Mouse (Mus musculus): Measurements from ENCODE around the gene Lsm2. TPM values are rescaled to one million over a fixed set of nuclear protein-coding genes. Genes with fewer than 3 reads are reported as not detected.
A peak's percentile ranks its signal among the peaks of the same experiment; 100 is the strongest.

The Lsm2 gene
- 70.2 and 88.2 TPM in 2 replicates for polyA plus RNA-seq (2012; rRNA removed)

DNA sequence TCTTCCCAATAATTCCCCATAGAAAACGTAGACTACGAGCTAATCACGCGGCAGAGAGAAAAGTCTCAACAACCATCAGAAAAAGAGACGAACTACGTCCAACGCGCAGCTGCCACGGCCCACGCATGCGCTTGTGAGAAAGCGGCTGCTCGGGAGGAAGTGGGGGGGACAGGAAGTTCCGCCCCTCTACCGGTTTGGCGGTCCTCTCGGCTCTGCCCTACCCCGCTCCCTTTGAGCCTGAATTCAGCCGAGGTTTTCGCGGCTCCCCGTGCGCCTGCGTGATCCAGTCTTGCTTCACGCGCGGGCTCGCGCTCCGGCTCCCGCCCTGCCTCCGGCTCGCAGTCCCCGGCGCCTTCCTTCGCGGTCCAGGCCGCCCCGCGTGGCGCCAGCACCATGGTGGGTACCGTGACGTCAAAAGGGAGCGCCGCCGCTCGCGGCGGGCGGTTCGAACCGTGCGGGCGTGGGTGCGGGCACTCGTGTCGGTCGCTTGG, at the start of gene Lsm2:
TSS of gene Lsm2 (plus strand) at position 173 of the 491 bp plus-strand sequence.
- peak within 1 kb of the TSS; percentile 81 for H3K4me3 ChIP-seq (ENCODE audit: insufficient read depth, low read depth, low read length)
- WGBS, result under 1% methylated on average over 58 of the region's 58 CpGs
- H3K27ac ChIP-seq (ENCODE audit: insufficient read depth, low read depth, low read length), result peak within 1 kb of the TSS; percentile 93
- H3K4me1 ChIP-seq (ENCODE audit: control insufficient read depth, insufficient read depth, low read length), result peaks cover 15% of the 10 kb centered on the region; the same call in 1 of the 2 replicates
- H3K27me3 ChIP-seq (replicated peaks; ENCODE audit: control insufficient read depth, insufficient read depth, low read length), result no peaks in the 10 kb centered on the region
- TF ChIP-seq POLR2A (IDR thresholded peaks at IDR 0.05; ENCODE audit: low read depth, low read length) (peak; percentile 86), CTCF (conservative IDR thresholded peaks at IDR 0.05; ENCODE audit: insufficient read depth, insufficient read length, low read depth, low read length) (no peak)
- H3K36me3 ChIP-seq (ENCODE audit: control insufficient read depth, insufficient read depth, low read length), result no peaks in the 10 kb centered on the region
- DNase-seq, result peak; percentile 96

DNA sequence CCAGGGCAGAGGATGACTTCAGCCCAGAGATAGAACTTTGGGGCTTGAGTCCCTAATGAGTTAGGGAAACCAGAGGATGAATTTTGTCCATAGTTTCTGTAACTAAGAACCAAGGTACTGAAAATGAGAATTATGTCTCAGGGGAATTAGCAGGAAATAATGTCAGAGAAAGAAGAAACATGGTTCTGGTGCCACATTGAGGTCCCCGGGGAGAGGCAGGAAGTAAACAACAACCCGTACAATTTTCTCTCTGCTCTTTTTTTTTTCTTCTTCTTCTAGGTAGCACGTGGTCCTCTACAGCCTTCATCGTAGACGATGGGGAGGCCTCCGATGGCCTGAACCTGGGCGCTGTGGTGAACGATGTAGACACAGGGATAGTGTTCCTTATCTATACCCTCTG, 49.4 kb upstream of the Lsm2 start:
- no peak for TF ChIP-seq CTCF (conservative IDR thresholded peaks at IDR 0.05; ENCODE audit: insufficient read depth, insufficient read length, low read depth, low read length)
- TF ChIP-seq POLR2A (IDR thresholded peaks at IDR 0.05; ENCODE audit: low read depth, low read length), result no peak
- Histone ChIP-seq H3K4me3 (ENCODE audit: insufficient read depth, low read depth, low read length) (peak overlapping the region; percentile 67), H3K27me3 (replicated peaks; ENCODE audit: control insufficient read depth, insufficient read depth, low read length) (no peaks in the 10 kb centered on the region), H3K27ac (ENCODE audit: insufficient read depth, low read depth, low read length) (peak overlapping the region; percentile 78), H3K4me1 (ENCODE audit: control insufficient read depth, insufficient read depth, low read length) (no peaks in the 10 kb centered on the region; the same call in 1 of the 2 replicates), H3K36me3 (ENCODE audit: control insufficient read depth, insufficient read depth, low read length) (peaks cover 6% of the 10 kb centered on the region; the same call in 1 of the 2 replicates)
- WGBS, result 53% methylated on average over 8 of the region's 8 CpGs
- DNase-seq, result no peak

GRCm38 (mm10) chr17:34934031-34934430, 47.6 kb upstream of the Lsm2 start:
- 39% methylated on average over 24 of the region's 24 CpGs for WGBS
- Histone ChIP-seq H3K4me3 (ENCODE audit: insufficient read depth, low read depth, low read length) (peak overlapping the region; percentile 45), H3K27me3 (replicated peaks; ENCODE audit: control insufficient read depth, insufficient read depth, low read length) (no peaks in the 10 kb centered on the region), H3K4me1 (ENCODE audit: control insufficient read depth, insufficient read depth, low read length) (peaks cover 5% of the 10 kb centered on the region; the same call in 1 of the 2 replicates), H3K27ac (ENCODE audit: insufficient read depth, low read depth, low read length) (peak overlapping the region; percentile 53), H3K36me3 (ENCODE audit: control insufficient read depth, insufficient read depth, low read length) (peaks cover 6% of the 10 kb centered on the region; the same call in 1 of the 2 replicates)
- no peak for TF ChIP-seq CTCF (conservative IDR thresholded peaks at IDR 0.05; ENCODE audit: insufficient read depth, insufficient read length, low read depth, low read length)
- no peak for TF ChIP-seq POLR2A (IDR thresholded peaks at IDR 0.05; ENCODE audit: low read depth, low read length)
- DNase-seq, result peak; percentile 83

- Histone ChIP-seq H3K4me3 (ENCODE audit: insufficient read depth, low read depth, low read length) (peak overlapping the region; percentile 45), H3K4me1 (ENCODE audit: control insufficient read depth, insufficient read depth, low read length) (peaks cover 5% of the 10 kb centered on the region; the same call in 1 of the 2 replicates), H3K36me3 (ENCODE audit: control insufficient read depth, insufficient read depth, low read length) (peaks cover 6% of the 10 kb centered on the region; the same call in 1 of the 2 replicates), H3K27ac (ENCODE audit: insufficient read depth, low read depth, low read length) (peak overlapping the region; percentile 53), H3K27me3 (replicated peaks; ENCODE audit: control insufficient read depth, insufficient read depth, low read length) (no peaks in the 10 kb centered on the region)
- TF ChIP-seq CTCF (conservative IDR thresholded peaks at IDR 0.05; ENCODE audit: insufficient read depth, insufficient read length, low read depth, low read length), result no peak
- no peak for TF ChIP-seq POLR2A (IDR thresholded peaks at IDR 0.05; ENCODE audit: low read depth, low read length)
- 24% methylated on average over 8 of the region's 8 CpGs for WGBS
- peak; percentile 58 for DNase-seq
Measured at GRCm38 (mm10) chr17:34934830-34935229, 46.8 kb upstream of the Lsm2 start.

- Histone ChIP-seq H3K36me3 (ENCODE audit: control insufficient read depth, insufficient read depth, low read length) (peaks cover 5% of the 10 kb centered on the region; the same call in 1 of the 2 replicates), H3K4me1 (ENCODE audit: control insufficient read depth, insufficient read depth, low read length) (peaks cover 11% of the 10 kb centered on the region; the same call in 1 of the 2 replicates), H3K27ac (ENCODE audit: insufficient read depth, low read depth, low read length) (peak overlapping the region; percentile 70), H3K4me3 (ENCODE audit: insufficient read depth, low read depth, low read length) (no peak overlapping the region), H3K27me3 (replicated peaks; ENCODE audit: control insufficient read depth, insufficient read depth, low read length) (no peaks in the 10 kb centered on the region)
- no peak for TF ChIP-seq CTCF (conservative IDR thresholded peaks at IDR 0.05; ENCODE audit: insufficient read depth, insufficient read length, low read depth, low read length)
- TF ChIP-seq POLR2A (IDR thresholded peaks at IDR 0.05; ENCODE audit: low read depth, low read length), result no peak
- 50% methylated on average over 6 of the region's 6 CpGs for WGBS
- peak; percentile 91 for DNase-seq
Measured at GRCm38 (mm10) chr17:34937960-34938505, 43.6 kb upstream of the Lsm2 start.

- WGBS, result 11% methylated on average over 15 of the region's 15 CpGs
- H3K27me3 ChIP-seq (replicated peaks; ENCODE audit: control insufficient read depth, insufficient read depth, low read length), result no peaks in the 10 kb centered on the region
- peaks cover 36% of the 10 kb centered on the region for H3K4me1 ChIP-seq (ENCODE audit: control insufficient read depth, insufficient read depth, low read length)
- peak overlapping the region; percentile 52 for H3K4me3 ChIP-seq (ENCODE audit: insufficient read depth, low read depth, low read length)
- peak overlapping the region; percentile 88 for H3K27ac ChIP-seq (ENCODE audit: insufficient read depth, low read depth, low read length)
- DNase-seq, result peak; percentile 53
- no peaks in the 10 kb centered on the region for H3K36me3 ChIP-seq (ENCODE audit: control insufficient read depth, insufficient read depth, low read length)
- no peak for TF ChIP-seq POLR2A (IDR thresholded peaks at IDR 0.05; ENCODE audit: low read depth, low read length)
- no peak for TF ChIP-seq CTCF (conservative IDR thresholded peaks at IDR 0.05; ENCODE audit: insufficient read depth, insufficient read length, low read depth, low read length)
Measured at GRCm38 (mm10) chr17:34941344-34942041, 40.2 kb upstream of the Lsm2 start.

Data from kidney, adult 2 months (tissue).